Mouse (Mus musculus) CH12.LX (cell line): ENCODE measurements at regions not wholly inside any gene's neighbourhood (a gene's known extent, or its start where the extent isn't known, plus 50 kb on each side); places are given as distances from the start of the nearest gene placed in this dataset.

Experiments
- DNase-seq: peaks from one replicate; pipeline ENCODE4 v3.0.0-alpha.2; 2013; ENCODE audit errors: extremely low read depth
- H3K27ac ChIP-seq: 2 replicates; pipeline ENCODE4 v1.5.1; 2012; ENCODE audit warnings: low read depth, mild to moderate bottlenecking, control low read depth, moderate library complexity; ENCODE audit not compliant: insufficient read depth
- H3K27me3 ChIP-seq: replicated peaks from 2 replicates; pipeline ENCODE3; 2012; ENCODE audit warnings: inconsistent platforms
- H3K36me3 ChIP-seq, 2 experiments: replicated peaks in 1 of 2; 2 replicates each; pipeline versions ENCODE3 to v1.6.1; 2012; ENCODE audit warnings: inconsistent platforms in 1 of 2, low read length in 1 of 2, mild to moderate bottlenecking in 1 of 2, mixed read lengths in 1 of 2, moderate library complexity in 1 of 2; ENCODE audit not compliant: control insufficient read depth in 1 of 2, insufficient read depth in 1 of 2
- H3K4me1 ChIP-seq, 2 experiments: 2 replicates each; pipeline ENCODE4 v1.6.1; 2012; ENCODE audit warnings: inconsistent platforms in 1 of 2, moderate library complexity in 1 of 2; ENCODE audit not compliant: insufficient read depth in 2 of 2, control insufficient read depth in 1 of 2
- H3K4me2 ChIP-seq: 2 replicates; pipeline ENCODE4 v1.6.1; 2012; ENCODE audit warnings: low read depth, mild to moderate bottlenecking, control low read depth; ENCODE audit not compliant: poor library complexity, insufficient read depth, severe bottlenecking
- H3K4me3 ChIP-seq, 3 experiments: fragments of 150-350 bp in 1 of 3; sonication (generic) in 1 of 3; replicated peaks in 1 of 3; 2 replicates each; pipeline versions ENCODE3 to v1.5.1; 2011 to 2012; ENCODE audit warnings: low read depth in 2 of 3, low read length in 2 of 3, mild to moderate bottlenecking in 2 of 3, moderate library complexity in 2 of 3, control low read depth in 1 of 3, improper control_type of control experiment in 1 of 3, inconsistent platforms in 1 of 3, mixed read lengths in 1 of 3; ENCODE audit not compliant: poor library complexity in 1 of 3
- H3K79me2 ChIP-seq: replicated peaks from 2 replicates; pipeline ENCODE4 v1.6.1; 2012; ENCODE audit warnings: mild to moderate bottlenecking, moderate library complexity; ENCODE audit not compliant: control insufficient read depth, poor library complexity, insufficient read depth, severe bottlenecking; ENCODE audit errors: extremely low read depth
- H3K9ac ChIP-seq: 2 replicates; pipeline ENCODE4 v1.6.1; 2012; ENCODE audit warnings: low read depth, mild to moderate bottlenecking, control low read depth, moderate library complexity; ENCODE audit not compliant: insufficient read depth
- H3K9me3 ChIP-seq: replicated peaks from 2 replicates; pipeline ENCODE3; 2012; ENCODE audit warnings: low read length, inconsistent platforms, mixed read lengths
- HCFC1 ChIP-seq: IDR thresholded peaks from 2 replicates; pipeline ENCODE4 v1.6.1; 2012; ENCODE audit warnings: low read depth, mild to moderate bottlenecking, inconsistent platforms, low read length, improper control_type of control experiment
- KAT2A ChIP-seq: IDR thresholded peaks from 2 replicates; pipeline ENCODE4 v1.6.1; 2012; ENCODE audit warnings: low read length, improper control_type of control experiment, inconsistent platforms; ENCODE audit not compliant: insufficient replicate concordance
- MAFK ChIP-seq: IDR thresholded peaks from 2 replicates; pipeline ENCODE4 v1.6.1; 2011; ENCODE audit warnings: low read length, improper control_type of control experiment; ENCODE audit not compliant: insufficient replicate concordance
- MEF2A ChIP-seq: IDR thresholded peaks from 2 replicates; pipeline ENCODE4 v1.6.1; 2014; ENCODE audit warnings: low read depth, mild to moderate bottlenecking, inconsistent platforms, low read length, improper control_type of control experiment, borderline replicate concordance
- MXI1 ChIP-seq: IDR thresholded peaks from 2 replicates; pipeline ENCODE4 v1.6.1; 2011; ENCODE audit warnings: mild to moderate bottlenecking, low read depth, low read length, improper control_type of control experiment
- POLR2A ChIP-seq: IDR thresholded peaks from 2 replicates; pipeline ENCODE4 v1.6.1; 2011; ENCODE audit warnings: low read depth, mild to moderate bottlenecking, improper control_type of control experiment, low read length
- POLR2AphosphoS2 ChIP-seq: IDR thresholded peaks from 2 replicates; pipeline ENCODE4 v1.6.1; 2011; ENCODE audit warnings: low read depth, low read length, improper control_type of control experiment
- RAD21 ChIP-seq: IDR thresholded peaks from 2 replicates; pipeline ENCODE4 v1.6.1; 2011; ENCODE audit warnings: low read depth, mild to moderate bottlenecking, low read length, improper control_type of control experiment, moderate library complexity
- RCOR1 ChIP-seq: conservative IDR thresholded peaks from 2 replicates; pipeline ENCODE4 v1.6.1; 2012; ENCODE audit warnings: low read depth, mild to moderate bottlenecking, inconsistent platforms, low read length, improper control_type of control experiment
- TCF12 ChIP-seq: IDR thresholded peaks from 2 replicates; pipeline ENCODE4 v1.6.1; 2014; ENCODE audit warnings: low read depth, mild to moderate bottlenecking, inconsistent platforms, low read length, improper control_type of control experiment
- UBTF ChIP-seq: IDR thresholded peaks from 2 replicates; pipeline ENCODE4 v1.6.1; 2012; ENCODE audit warnings: low read depth, mild to moderate bottlenecking, inconsistent platforms, low read length, improper control_type of control experiment, moderate library complexity
- ZMIZ1 ChIP-seq: IDR thresholded peaks from 2 replicates; pipeline ENCODE4 v1.6.1; 2012; ENCODE audit warnings: low read depth, mild to moderate bottlenecking, inconsistent platforms, low read length, improper control_type of control experiment
- dilution Hi-C: fragments of 300-500 bp; cut with MboI; formaldehyde crosslinking; loops from 2 replicates; pipeline ENCODE4 v1.14.3; 2020; ENCODE audit warnings: low sequenced_read_pairs; ENCODE audit not compliant: extremely low pct_unique_long_range_greater_than_20kb, extremely low pct_ligation_motif_present
- in situ Hi-C: fragments of 300-500 bp; cut with MboI; formaldehyde crosslinking; loops from 3 replicates; pipeline ENCODE4 v1.14.3; 2019; ENCODE audit warnings: low sequenced_read_pairs, low pct_ligation_motif_present, low pct_unique_long_range_greater_than_20kb, mixed read lengths

DNA sequence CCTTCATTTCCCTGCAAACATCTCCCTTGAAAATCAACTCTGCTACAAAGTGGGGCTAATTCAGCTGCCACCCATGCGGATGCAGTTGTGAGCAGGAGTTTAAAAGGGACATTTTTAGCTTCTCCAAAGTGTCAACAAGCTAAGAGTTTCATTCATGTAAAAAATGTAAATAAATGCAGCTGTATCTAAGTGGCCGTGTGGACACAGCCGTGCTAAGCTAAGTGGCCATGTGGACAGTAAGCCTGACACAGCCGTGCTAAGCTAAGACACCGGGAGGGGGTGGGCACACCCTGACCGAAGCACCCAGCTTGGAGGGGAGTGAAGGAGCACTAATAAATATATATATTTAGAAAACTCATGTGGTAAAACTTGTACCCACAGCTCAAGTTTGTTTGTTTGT lies 52.6 kb upstream of the Cnih3 start:
- DNase-seq, result no peak
- Histone ChIP-seq H3K4me2 (no peak overlapping the region), H3K4me3 (no peak overlapping the region), H3K79me2 (no peaks in the 10 kb centered on the region), H3K9ac (no peak overlapping the region), H3K9me3 (no peaks in the 10 kb centered on the region), H3K36me3 (no peaks in the 10 kb centered on the region), H3K27ac (no peak overlapping the region), H3K27me3 (no peaks in the 10 kb centered on the region), H3K4me1 (no peaks in the 10 kb centered on the region)
- in situ Hi-C loops, result loop anchor here (25.0 kb wide), 1 partner anchor 237 kb away; no protein-coding TSS in a partner anchor
- TF ChIP-seq POLR2AphosphoS2 (no peak), HCFC1 (no peak), TCF12 (no peak), MXI1 (no peak), UBTF (no peak), MAFK (no peak), MEF2A (no peak), RAD21 (no peak), KAT2A (no peak), RCOR1 (no peak)
- dilution Hi-C loops, result no loop called here

GRCm38 (mm10) chr1:181302151-181302550 lies 50.3 kb upstream of the Cnih3 start:
- DNase-seq, result no peak
- H3K4me3 ChIP-seq, result no peak overlapping the region
- no peak overlapping the region for H3K9ac ChIP-seq
- H3K36me3 ChIP-seq, result no peaks in the 10 kb centered on the region
- H3K9me3 ChIP-seq, result no peaks in the 10 kb centered on the region
- in situ Hi-C loops, result no loop called here
- dilution Hi-C loops, result no loop called here
- H3K4me2 ChIP-seq, result no peak overlapping the region
- no peaks in the 10 kb centered on the region for H3K4me1 ChIP-seq
- no peaks in the 10 kb centered on the region for H3K27me3 ChIP-seq
- H3K27ac ChIP-seq, result no peak overlapping the region
- TF ChIP-seq HCFC1 (no peak), ZMIZ1 (no peak), POLR2A (no peak)
- H3K79me2 ChIP-seq, result no peaks in the 10 kb centered on the region
